Comparison of ENCODE assay signal across 20 mouse cellular contexts in the genomic region with DNA sequence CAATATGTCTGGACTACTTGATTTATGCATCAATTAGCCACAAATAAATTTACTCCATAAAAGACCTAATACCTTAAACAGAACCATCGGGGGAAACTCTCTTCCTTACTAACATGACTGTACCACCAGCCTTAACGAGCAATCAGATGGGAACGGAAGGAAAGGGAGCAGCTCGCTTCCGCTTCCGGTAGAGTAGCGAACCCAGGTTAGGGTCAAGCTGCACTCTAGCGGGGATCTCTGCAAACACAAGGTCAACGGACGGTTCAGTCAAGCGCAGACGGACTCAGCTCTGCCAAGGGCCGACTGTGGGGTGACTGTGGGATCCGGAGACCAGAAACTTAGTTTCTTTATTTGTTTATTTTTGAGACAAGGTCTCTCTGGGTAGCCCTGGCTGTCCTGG.
"Had no signal": no experiment of that assay in that cellular context is flagged by ENCODE, and none has a peak within 500 bp of the region (broad histone marks: within the 10 kb centered on the region; RNA-seq: fewer than 3 reads in every experiment).

No protein-coding gene starts in this region.

- H3K27me3 ChIP-seq: limb, embryonic 12.5 days; limb, embryonic 15.5 days; lung, embryonic 15.5 days; megakaryocyte, embryonic 14.5 days; midbrain, embryonic 13.5 days; neural tube, embryonic 13.5 days had no signal

- DNase-seq: kidney, adult 18-20 months; kidney, postnatal 25 days; left cerebral cortex, postnatal 4 days; lung, adult 18-20 months; lung, postnatal 10 days; lung, postnatal 36 days; retina, postnatal 1 day; thymus, postnatal 25 days had no signal

- ATAC-seq: midbrain, embryonic 13.5 days; midbrain, embryonic 16.5 days had no signal

- H3K4me2 ChIP-seq: limb, embryonic 12.5 days; limb, embryonic 15.5 days; lung, embryonic 15.5 days; midbrain, embryonic 13.5 days; neural tube, embryonic 13.5 days had no signal

- H3K27ac ChIP-seq: kidney, postnatal 0 days; left cerebral cortex, adult 2 months; limb, embryonic 12.5 days; limb, embryonic 15.5 days; liver, embryonic 14.5 days; lung, embryonic 15.5 days; midbrain, embryonic 10.5 days; midbrain, embryonic 13.5 days; neural tube, embryonic 13.5 days had no signal

- H3K9ac ChIP-seq: limb, embryonic 12.5 days; limb, embryonic 15.5 days; liver, embryonic 14.5 days; lung, embryonic 15.5 days; midbrain, embryonic 13.5 days; neural tube, embryonic 13.5 days had no signal

- H3K4me1 ChIP-seq: lung, embryonic 15.5 days; midbrain, embryonic 13.5 days had no signal

- H3K9me3 ChIP-seq: limb, embryonic 12.5 days; limb, embryonic 15.5 days; lung, embryonic 15.5 days; midbrain, embryonic 13.5 days; neural tube, embryonic 13.5 days had no signal

- H3K4me3 ChIP-seq: left cerebral cortex, adult 2 months; limb, embryonic 12.5 days; limb, embryonic 15.5 days; lung, embryonic 15.5 days; megakaryocyte, embryonic 14.5 days; midbrain, embryonic 10.5 days; midbrain, embryonic 13.5 days; myocyte; neural tube, embryonic 13.5 days had no signal
